Mouse (Mus musculus) ovary, adult 18-20 months (tissue): Measurements from ENCODE around the gene Sel1l3.

Source experiments
- DNase-seq: peaks from one replicate; pipeline ENCODE4 v3.0.0; 2022; ENCODE audit warnings: low spot score, mixed read lengths

The Sel1l3 gene

DNA sequence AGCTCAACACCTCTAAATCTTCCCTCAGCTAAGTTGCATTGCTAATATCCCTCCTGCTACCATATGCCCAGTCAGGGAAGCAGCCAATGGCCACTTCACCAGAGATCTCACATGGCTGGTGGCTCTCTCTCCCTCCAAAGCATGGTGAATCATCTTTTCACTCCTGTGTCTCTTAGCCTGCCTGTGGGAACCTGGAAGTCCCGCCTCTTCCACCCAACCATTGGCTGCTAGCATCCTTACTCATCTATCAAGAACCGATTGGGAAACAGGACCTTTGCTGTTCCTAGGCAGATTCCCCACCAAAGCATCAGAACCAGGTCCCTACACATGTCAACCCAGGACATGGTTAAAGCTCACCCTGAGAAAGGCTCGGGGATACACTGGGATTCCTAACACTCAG, 122.4 kb downstream of the Sel1l3 start:
- no peak for DNase-seq

GRCm38 (mm10) chr5:53087452-53087851, 126.3 kb downstream of the Sel1l3 start:
- no peak for DNase-seq

GRCm38 (mm10) chr5:53078453-53078852, 135.3 kb downstream of the Sel1l3 start:
- DNase-seq: no peak

GRCm38 (mm10) chr5:53074553-53074952, 139.2 kb downstream of the Sel1l3 start:
- no peak for DNase-seq

DNA sequence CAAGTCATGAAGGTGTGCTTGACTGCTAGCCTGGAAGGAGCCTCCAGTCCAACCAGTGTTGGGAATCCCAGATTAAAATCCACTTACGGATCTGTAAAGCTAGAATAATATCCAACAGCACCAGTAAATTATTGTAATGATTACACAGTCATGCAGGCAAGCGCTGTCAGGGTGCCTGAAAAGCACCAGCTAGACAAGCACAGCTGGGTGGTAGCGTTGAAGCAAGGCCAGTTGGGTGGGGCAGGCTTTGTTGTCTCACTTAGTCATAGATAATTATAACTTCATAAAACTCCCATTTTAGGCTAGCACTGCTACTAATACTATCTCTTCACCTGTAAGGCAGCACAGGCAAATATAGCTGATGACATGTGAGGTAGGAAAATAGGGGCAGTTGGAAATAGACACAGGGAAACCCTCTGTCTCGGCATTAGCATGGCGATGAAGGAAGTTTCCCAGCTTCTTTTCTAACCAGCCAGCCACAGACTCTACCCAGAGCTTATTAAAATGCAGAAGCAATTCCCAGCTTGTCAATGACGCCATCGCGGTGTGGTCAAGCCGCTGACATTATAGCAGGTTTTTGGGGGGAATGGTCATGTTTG, 152.1 kb downstream of the Sel1l3 start:
- DNase-seq: no peak
